Mouse (Mus musculus) adrenal gland, adult 10 weeks (tissue): Measurements from ENCODE around the gene Sfpq. TPM values are rescaled to one million over a fixed set of nuclear protein-coding genes. Genes with fewer than 3 reads are reported as not detected.

ENCODE experiments used
- polyA plus RNA-seq: library from polyadenylated mRNA; stranded (reverse); fragments of 350-450 nt; fragmentation: Illumina TruSeq; extraction: RNeasy Lipid Tissue Mini Kit (QIAGEN cat#74804); gene quantifications from one replicate; pipeline ENCODE4 v1.2.3, GENCODE M21; 2014; ENCODE audit warnings: low read depth, low replicate concordance

The Sfpq gene
- polyA plus RNA-seq: 367 TPM

GRCm38 (mm10) chr4:127021151-127021945 is at the start of gene Sfpq:
Gene Sfpq (plus strand): TSS chr4:127021324.

GRCm38 (mm10) chr4:127060585-127061290 is 39.6 kb downstream of the Sfpq start, which contains the start of gene Zmym1:
Gene Zmym1 (minus strand): TSS chr4:127061152.

GRCm38 (mm10) chr4:127076875-127077548 is 55.9 kb downstream of the Sfpq start, which contains the start of gene Zmym6:
Gene Zmym6 (plus strand): TSS chr4:127077383.

Other genes starting within 250 kb of the Sfpq start
- 85.3 TPM for gene Zmym4, start 53.2 kb upstream of the Sfpq start, polyA plus RNA-seq
- 24.4 TPM for gene Zmym1, start 39.8 kb downstream of the Sfpq start, polyA plus RNA-seq
- gene Zmym6, start 56.1 kb downstream of the Sfpq start, polyA plus RNA-seq: 34.2 TPM
- 43.5 TPM for gene Tmem35b, start 102.4 kb downstream of the Sfpq start, polyA plus RNA-seq
- gene Dlgap3, start 147.9 kb downstream of the Sfpq start, polyA plus RNA-seq: not detected
- 3.7 TPM for gene Smim12, start 222.5 kb downstream of the Sfpq start, polyA plus RNA-seq